Mouse (Mus musculus): ENCODE results near the gene Ppp1r36. TPM values are rescaled to one million over a fixed set of nuclear protein-coding genes. Genes with fewer than 3 reads are reported as not detected.

Gene Ppp1r36
- polyA plus RNA-seq, 1 experiment = not detected

DNA sequence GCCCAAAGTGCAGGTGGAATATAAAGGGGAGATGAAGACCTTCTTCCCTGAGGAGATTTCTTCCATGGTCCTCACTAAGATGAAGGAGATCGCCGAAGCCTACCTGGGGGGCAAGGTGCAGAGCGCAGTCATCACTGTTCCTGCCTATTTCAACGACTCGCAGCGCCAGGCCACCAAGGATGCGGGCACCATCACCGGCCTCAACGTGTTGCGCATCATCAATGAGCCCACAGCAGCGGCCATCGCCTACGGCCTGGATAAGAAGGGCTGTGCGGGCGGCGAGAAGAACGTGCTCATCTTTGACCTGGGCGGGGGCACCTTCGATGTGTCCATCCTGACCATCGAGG lies 12.5 kb upstream of the Ppp1r36 start:
- Histone ChIP-seq H3K4me1 (ENCODE audit: control insufficient read depth, insufficient read depth, insufficient read length) (peaks cover 11% of the 10 kb centered on the region), H3K36me3 (ENCODE audit: control insufficient read depth, insufficient read depth, low read length) (no peaks in the 10 kb centered on the region), H3K27ac (ENCODE audit: insufficient read depth, low read length) (no peak overlapping the region), H3K4me3 (ENCODE audit: extremely low read depth, insufficient read depth, insufficient read length) (peak overlapping the region; percentile 76), H3K27me3 (ENCODE audit: control insufficient read depth, insufficient read depth, low read length) (peaks cover 11% of the 10 kb centered on the region)
- WGBS = 18% methylated on average over 20 of the region's 20 CpGs
- TF ChIP-seq POLR2A (IDR thresholded peaks at IDR 0.05; ENCODE audit: low read depth, low read length) = no peak
- TF ChIP-seq CTCF (IDR thresholded peaks at IDR 0.05; ENCODE audit: extremely low read depth, insufficient read depth, insufficient read length, insufficient replicate concordance) = no peak
- peak in 1 of 2 experiments; percentile 11 for DNase-seq (ENCODE audit: low read depth in 1 of 2, low spot score in 2 of 2)

DNA sequence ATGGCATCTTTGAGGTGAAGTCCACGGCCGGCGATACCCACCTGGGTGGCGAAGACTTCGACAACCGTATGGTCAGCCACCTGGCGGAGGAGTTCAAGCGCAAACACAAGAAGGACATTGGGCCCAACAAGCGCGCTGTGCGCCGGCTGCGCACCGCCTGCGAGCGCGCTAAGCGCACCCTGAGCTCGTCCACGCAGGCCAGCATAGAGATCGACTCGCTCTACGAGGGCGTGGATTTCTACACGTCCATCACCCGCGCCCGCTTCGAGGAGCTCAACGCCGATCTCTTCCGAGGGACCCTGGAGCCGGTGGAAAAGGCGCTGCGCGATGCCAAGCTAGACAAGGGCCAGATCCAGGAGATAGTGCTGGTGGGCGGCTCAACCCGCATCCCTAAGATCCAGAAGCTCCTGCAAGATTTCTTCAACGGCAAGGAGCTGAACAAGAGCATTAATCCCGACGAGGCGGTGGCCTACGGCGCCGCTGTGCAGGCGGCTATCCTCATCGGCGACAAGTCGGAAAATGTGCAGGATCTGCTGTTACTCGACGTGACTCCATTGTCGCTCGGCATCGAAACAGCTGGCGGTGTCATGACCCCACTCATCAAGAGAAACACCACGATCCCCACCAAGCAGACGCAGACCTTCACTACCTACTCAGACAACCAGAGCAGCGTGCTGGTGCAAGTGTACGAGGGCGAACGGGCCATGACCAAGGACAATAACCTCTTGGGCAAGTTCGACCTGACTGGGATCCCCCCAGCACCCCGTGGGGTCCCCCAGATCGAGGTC lies 12.0 kb upstream of the Ppp1r36 start:
- no peaks in the 10 kb centered on the region for H3K36me3 ChIP-seq (ENCODE audit: control insufficient read depth, insufficient read depth, low read length)
- no peak overlapping the region for H3K27ac ChIP-seq (ENCODE audit: insufficient read depth, low read length)
- 10% methylated on average over 64 of the region's 64 CpGs for WGBS
- peak overlapping the region; percentile 76; the same call in 1 of the 2 replicates for H3K4me3 ChIP-seq (ENCODE audit: extremely low read depth, insufficient read depth, insufficient read length)
- TF ChIP-seq CTCF (IDR thresholded peaks at IDR 0.05; ENCODE audit: extremely low read depth, insufficient read depth, insufficient read length, insufficient replicate concordance) (no peak), POLR2A (IDR thresholded peaks at IDR 0.05; ENCODE audit: low read depth, low read length) (no peak)
- H3K4me1 ChIP-seq (ENCODE audit: control insufficient read depth, insufficient read depth, insufficient read length) = peaks cover 11% of the 10 kb centered on the region
- H3K27me3 ChIP-seq (ENCODE audit: control insufficient read depth, insufficient read depth, low read length) = peaks cover 11% of the 10 kb centered on the region
- no peak for DNase-seq (ENCODE audit: low read depth in 1 of 2, low spot score in 2 of 2)

GRCm38 (mm10) chr12:76405971-76406370 lies 11.4 kb upstream of the Ppp1r36 start:
- no peaks in the 10 kb centered on the region for H3K36me3 ChIP-seq (ENCODE audit: control insufficient read depth, insufficient read depth, low read length)
- WGBS = 6% methylated on average over 23 of the region's 23 CpGs
- no peak overlapping the region for H3K27ac ChIP-seq (ENCODE audit: insufficient read depth, low read length)
- H3K27me3 ChIP-seq (ENCODE audit: control insufficient read depth, insufficient read depth, low read length) = peaks cover 11% of the 10 kb centered on the region
- peak overlapping the region; percentile 76; the same call in 1 of the 2 replicates for H3K4me3 ChIP-seq (ENCODE audit: extremely low read depth, insufficient read depth, insufficient read length)
- no peak for TF ChIP-seq POLR2A (IDR thresholded peaks at IDR 0.05; ENCODE audit: low read depth, low read length)
- no peak for TF ChIP-seq CTCF (IDR thresholded peaks at IDR 0.05; ENCODE audit: extremely low read depth, insufficient read depth, insufficient read length, insufficient replicate concordance)
- DNase-seq (ENCODE audit: low read depth in 1 of 2, low spot score in 2 of 2) = peak in 1 of 2 experiments; percentile 9
- H3K4me1 ChIP-seq (ENCODE audit: control insufficient read depth, insufficient read depth, insufficient read length) = peaks cover 11% of the 10 kb centered on the region

GRCm38 (mm10) chr12:76407184-76407583 lies 10.2 kb upstream of the Ppp1r36 start:
- Histone ChIP-seq H3K4me1 (ENCODE audit: control insufficient read depth, insufficient read depth, insufficient read length) (peaks cover 11% of the 10 kb centered on the region), H3K36me3 (ENCODE audit: control insufficient read depth, insufficient read depth, low read length) (no peaks in the 10 kb centered on the region), H3K4me3 (ENCODE audit: extremely low read depth, insufficient read depth, insufficient read length) (no peak overlapping the region), H3K27ac (ENCODE audit: insufficient read depth, low read length) (no peak overlapping the region), H3K27me3 (ENCODE audit: control insufficient read depth, insufficient read depth, low read length) (peaks cover 11% of the 10 kb centered on the region)
- no peak for DNase-seq (ENCODE audit: low read depth in 1 of 2, low spot score in 2 of 2)
- 81% methylated on average over 1 of the region's 1 CpGs for WGBS
- TF ChIP-seq CTCF (IDR thresholded peaks at IDR 0.05; ENCODE audit: extremely low read depth, insufficient read depth, insufficient read length, insufficient replicate concordance) (no peak), POLR2A (IDR thresholded peaks at IDR 0.05; ENCODE audit: low read depth, low read length) (no peak)

GRCm38 (mm10) chr12:76409166-76409565 lies 8.2 kb upstream of the Ppp1r36 start:
- H3K27ac ChIP-seq (ENCODE audit: insufficient read depth, low read length) = no peak overlapping the region
- peaks cover 11% of the 10 kb centered on the region for H3K27me3 ChIP-seq (ENCODE audit: control insufficient read depth, insufficient read depth, low read length)
- H3K36me3 ChIP-seq (ENCODE audit: control insufficient read depth, insufficient read depth, low read length) = no peaks in the 10 kb centered on the region
- peaks cover 9% of the 10 kb centered on the region for H3K4me1 ChIP-seq (ENCODE audit: control insufficient read depth, insufficient read depth, insufficient read length)
- 80% methylated on average over 4 of the region's 4 CpGs for WGBS
- TF ChIP-seq POLR2A (IDR thresholded peaks at IDR 0.05; ENCODE audit: low read depth, low read length) (no peak), CTCF (IDR thresholded peaks at IDR 0.05; ENCODE audit: extremely low read depth, insufficient read depth, insufficient read length, insufficient replicate concordance) (no peak)
- H3K4me3 ChIP-seq (ENCODE audit: extremely low read depth, insufficient read depth, insufficient read length) = no peak overlapping the region
- DNase-seq (ENCODE audit: low read depth in 1 of 2, low spot score in 2 of 2) = no peak

GRCm38 (mm10) chr12:76415383-76416010 lies 1.8 kb upstream of the Ppp1r36 start:
- Histone ChIP-seq H3K4me3 (ENCODE audit: extremely low read depth, insufficient read depth, insufficient read length) (no peak overlapping the region), H3K27me3 (ENCODE audit: control insufficient read depth, insufficient read depth, low read length) (peaks cover 3% of the 10 kb centered on the region; the same call in 1 of the 2 replicates), H3K36me3 (ENCODE audit: control insufficient read depth, insufficient read depth, low read length) (no peaks in the 10 kb centered on the region), H3K27ac (ENCODE audit: insufficient read depth, low read length) (no peak overlapping the region), H3K4me1 (ENCODE audit: control insufficient read depth, insufficient read depth, insufficient read length) (no peaks in the 10 kb centered on the region)
- TF ChIP-seq CTCF (IDR thresholded peaks at IDR 0.05; ENCODE audit: extremely low read depth, insufficient read depth, insufficient read length, insufficient replicate concordance) (no peak), POLR2A (IDR thresholded peaks at IDR 0.05; ENCODE audit: low read depth, low read length) (no peak)
- 44% methylated on average over 12 of the region's 12 CpGs for WGBS
- peak in 1 of 2 experiments; percentile 43 for DNase-seq (ENCODE audit: low read depth in 1 of 2, low spot score in 2 of 2)
